Mouse (Mus musculus) A20 (cell line): ENCODE measurements around the gene Prdm16.

Source experiments
- DNase-seq: peaks from one replicate; pipeline ENCODE4 v3.0.0-alpha.2; 2011; ENCODE audit warnings: low read depth, low spot score

Gene Prdm16

DNA sequence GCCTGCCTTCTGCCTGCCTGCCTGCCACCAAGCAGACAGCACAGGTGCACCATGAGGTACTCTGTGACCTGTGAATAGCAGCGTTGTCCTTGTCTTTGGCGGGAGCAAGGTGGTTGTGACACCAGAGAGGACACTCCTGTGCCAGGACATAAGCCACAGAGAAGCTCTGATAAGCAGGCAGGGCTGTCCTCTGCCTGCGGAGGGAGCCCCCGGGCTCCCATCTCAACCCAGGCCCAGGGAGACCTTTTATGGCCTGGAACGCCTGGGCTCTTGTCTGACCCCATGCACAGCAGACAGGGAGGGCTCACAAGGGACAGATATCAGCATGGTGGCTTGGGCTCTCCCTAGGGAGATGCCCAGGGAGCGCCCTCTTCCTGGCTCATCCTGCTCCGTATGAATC is 118.7 kb downstream of the Prdm16 start:
- DNase-seq = no peak

DNA sequence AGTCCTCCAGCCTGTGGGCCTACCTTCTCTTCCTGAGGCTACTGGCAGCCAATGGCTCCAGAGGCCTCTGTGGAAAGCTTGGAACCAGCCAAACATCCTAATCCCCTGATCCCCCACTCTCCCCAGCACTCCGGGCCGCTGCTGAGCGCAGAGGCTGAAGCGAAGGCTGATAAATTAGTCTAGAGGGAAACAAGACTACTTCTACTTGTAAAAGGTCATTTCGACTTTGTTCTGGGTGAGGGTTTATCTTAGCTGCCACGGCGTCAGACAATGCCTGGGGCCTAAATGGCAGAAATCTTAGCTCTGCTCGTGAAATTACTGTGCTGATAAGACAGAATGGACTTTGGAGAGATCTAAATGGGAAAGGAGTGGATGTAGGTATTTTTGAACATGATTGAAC is 120.2 kb downstream of the Prdm16 start:
- no peak for DNase-seq

DNA sequence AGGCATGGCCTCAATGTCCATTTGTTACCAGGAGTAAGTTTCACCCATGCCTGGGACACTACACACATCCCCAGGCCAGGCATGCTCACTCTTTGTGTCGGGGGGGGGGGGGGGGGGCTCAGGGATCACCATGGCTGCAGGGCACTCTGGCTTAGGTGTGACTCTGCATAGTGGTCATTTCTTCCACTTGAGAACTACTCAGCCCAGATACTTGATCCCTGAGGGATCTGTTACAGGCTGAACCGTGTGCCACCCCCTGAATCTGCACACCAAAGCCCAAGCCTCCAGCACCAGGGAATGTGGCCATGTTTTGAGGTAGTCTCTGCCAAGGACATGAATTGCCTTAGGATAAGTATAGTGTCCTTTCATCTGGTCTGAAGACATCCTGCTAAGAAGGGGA is 123.0 kb downstream of the Prdm16 start:
- no peak for DNase-seq

DNA sequence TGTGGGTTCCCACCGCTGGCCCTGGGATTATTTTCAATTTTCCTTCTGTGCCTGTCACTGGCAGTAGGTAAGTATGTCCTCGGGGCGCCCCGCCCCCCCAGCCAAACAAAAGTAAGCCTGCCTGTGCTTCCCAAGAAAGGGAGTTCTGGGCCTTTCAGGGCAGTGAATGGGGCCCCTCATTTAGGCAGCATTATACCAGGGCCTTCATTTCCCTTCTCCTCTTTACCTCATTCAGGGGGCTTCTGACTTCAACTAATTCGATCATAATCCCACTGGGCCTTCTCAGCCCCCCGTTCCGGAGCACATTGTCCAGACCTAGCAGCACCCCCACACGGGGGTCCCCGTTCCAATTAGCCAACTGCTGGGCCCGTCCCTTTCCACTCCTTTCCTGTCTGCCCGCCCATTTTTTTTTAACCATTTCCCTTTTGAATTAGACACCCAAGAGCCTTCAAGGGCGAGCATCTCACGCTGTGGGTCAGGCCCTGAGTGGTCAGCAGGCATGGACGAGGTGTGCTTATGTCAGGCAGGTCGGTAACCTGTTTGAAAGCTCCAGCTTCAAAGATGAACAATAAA is 124.1 kb downstream of the Prdm16 start:
- no peak for DNase-seq

DNA sequence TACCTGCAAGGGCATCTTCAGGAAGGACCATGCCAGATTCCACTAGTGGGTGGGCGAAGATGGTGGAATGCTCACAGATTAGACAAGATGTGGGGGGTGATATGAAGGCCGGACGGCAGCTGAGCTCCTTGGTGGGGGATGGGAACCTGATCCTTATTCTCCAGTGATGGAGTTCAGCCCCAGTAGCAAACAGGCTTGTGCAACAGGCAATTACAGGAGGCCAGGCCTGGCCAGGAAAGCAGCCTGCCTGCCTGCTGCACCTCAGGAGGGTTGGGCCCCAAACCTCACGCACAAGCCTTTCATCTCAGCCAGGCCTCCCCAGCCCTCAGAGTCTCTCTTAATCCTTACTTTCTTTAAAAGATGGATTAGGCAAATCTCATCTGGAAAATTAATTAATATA is 124.9 kb downstream of the Prdm16 start:
- no peak for DNase-seq

DNA sequence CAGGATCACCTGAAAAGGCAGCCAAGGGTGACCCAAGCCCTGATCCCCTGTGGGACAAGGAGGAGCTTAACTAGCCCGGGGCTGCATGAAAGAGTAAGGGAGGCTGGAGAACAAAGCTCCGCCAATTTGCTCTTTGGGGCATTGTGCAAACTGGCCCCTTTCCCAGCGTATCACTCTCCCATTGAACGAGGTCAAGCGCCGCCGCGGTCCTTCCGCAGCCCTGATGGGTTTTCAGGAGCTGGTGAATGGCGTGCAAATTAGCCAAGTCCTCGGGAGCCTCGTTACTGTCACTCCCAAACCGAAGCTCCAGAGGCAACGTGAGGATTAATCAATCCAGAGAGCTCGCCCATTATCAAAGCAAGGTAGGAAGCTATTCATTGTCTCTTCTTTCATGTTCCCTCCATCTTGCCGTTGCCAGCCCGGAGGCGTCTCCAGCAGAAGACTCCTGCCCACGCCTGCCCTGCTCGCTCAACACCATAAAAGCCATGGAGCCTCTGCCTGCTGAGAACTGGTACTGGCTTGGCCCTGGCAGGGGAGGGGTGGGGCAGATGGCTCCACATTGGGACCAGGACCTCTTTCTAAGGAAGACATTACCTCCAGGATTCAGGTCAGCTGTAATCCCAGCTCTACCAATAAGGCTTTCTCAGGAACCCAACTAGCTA is 129.8 kb downstream of the Prdm16 start:
- DNase-seq = no peak

DNA sequence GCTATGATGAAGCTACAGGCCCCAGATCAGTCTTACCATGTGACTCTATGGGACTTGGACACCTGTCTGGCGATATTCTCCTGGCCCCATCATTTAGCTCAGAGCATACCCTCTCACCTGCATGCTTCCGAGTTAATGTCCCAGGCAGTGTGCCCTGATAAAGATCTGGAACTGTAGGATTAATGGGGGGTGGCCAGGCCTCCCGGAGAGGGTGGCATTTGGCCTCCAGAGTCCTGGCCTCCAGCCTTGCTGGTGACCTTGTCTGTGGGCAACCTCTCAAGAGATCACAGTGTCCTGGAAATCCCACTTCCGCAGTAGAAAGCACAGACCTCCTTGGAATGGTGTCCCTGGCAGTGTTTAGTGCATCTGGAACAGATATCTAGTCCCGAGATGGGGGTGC is 131.4 kb downstream of the Prdm16 start:
- no peak for DNase-seq

DNA sequence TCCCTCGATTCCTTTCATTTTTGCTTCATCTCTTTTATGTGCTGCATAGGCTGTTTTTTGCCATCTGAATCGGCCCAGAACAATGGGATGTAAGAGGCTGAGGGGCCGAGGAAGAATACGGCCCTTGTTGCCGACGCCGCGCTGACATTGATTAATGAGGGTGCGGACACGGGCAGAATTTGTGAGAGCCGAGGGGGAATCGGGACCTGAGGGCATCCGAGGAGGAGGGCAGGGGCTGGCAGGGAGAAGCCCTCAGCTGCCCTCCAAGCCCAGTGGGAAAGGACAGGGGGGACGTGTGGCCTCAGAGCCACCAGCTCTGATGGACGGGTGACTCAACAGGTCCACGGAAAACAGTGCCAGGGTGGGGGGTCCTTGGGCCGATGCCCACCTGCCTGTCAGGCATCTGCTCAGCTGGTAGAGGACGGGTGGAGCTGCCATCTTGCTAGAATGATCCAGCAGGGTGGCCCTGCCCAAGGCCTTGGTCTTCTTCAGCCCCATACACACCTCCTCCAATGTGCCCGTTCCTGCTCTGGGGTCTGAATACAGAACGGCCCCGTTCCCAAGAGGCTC is 133.3 kb downstream of the Prdm16 start:
- no peak for DNase-seq

DNA sequence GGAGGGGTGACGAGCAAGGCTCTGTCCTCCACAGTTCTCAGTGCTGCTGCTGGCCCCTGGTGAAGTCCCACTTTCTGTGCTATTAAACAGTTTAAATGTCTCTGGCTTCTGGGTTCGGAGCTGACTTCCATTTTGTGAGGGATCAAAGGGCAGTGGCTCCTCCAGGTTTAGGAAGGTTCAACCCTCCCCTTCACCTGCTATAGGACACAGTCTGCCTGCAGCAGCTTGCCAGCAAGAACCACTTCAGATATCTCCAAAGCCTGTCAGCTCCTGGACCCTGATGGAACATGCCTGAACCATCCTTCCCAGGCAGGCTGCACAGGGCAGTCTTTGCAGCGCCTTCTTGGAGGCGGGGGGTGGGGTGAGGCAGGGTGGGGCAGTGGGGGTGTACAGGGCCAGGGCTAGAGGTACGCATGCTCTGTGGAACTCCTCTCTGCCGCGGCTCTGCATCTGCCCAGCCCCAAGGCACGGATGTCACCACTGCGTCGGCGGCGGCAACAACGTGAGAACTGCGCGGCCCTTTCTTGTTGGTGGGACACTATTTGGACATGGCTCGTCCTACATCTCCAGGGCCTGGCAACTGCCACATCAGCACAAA is 134.2 kb downstream of the Prdm16 start:
- DNase-seq = no peak

DNA sequence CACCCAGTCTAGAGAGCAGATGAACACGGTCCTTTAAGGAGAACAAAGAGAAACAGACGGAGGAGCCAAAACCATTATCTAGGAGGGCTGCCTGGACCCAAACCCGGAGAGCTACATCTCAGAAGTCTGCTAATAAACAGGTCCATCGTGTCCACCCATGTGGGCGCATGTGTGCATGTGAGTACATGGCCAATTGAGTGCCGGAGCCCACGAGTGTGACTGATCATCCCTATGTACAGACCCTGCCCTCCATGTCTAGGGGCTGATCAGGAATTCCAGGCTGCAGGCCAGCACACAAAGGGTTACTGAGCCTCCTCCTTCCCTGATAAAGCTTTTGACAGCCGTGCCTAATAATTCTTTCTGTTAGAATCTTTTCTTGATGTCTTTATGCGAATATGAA is 136.0 kb downstream of the Prdm16 start:
- DNase-seq = no peak

DNA sequence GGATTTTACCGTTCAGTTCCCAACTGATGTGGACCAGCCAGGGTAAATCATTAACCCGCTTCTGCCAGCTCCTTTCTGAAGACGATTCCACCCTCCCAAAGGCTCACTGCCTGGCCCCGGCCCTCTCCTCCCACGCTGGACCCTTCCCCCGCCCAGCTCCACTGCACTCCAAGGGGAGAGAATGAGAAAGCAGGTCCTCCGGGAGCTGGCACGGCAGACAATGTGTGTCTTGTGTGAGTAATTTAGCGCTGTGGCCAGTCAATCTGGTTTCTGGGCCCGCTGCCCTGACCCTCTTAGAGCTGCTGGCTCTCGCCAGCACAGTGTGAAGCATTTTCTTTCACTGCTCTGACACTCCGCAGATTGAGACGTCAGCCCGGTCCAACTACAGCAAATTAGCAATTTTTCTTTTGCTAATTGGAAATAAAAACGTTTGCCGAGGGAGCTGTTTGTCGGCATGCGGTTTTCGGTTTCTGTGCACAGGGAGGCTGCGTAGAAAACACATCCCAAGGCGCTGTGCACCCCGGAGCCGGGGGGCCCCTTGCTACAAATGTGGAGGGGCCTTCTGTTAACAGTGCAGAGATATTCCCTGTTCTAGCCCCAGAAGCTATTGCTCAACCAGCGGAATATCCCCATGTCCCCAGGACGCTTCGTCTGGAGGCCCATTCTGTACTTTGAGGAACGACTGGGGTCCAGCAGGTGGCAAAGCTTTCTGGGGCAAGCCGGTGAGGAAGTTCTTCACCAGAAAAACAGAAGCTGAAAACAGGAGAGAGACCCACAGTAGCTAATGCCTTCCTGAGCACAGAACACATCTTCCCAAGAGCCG is 136.8 kb downstream of the Prdm16 start:
- no peak for DNase-seq

DNA sequence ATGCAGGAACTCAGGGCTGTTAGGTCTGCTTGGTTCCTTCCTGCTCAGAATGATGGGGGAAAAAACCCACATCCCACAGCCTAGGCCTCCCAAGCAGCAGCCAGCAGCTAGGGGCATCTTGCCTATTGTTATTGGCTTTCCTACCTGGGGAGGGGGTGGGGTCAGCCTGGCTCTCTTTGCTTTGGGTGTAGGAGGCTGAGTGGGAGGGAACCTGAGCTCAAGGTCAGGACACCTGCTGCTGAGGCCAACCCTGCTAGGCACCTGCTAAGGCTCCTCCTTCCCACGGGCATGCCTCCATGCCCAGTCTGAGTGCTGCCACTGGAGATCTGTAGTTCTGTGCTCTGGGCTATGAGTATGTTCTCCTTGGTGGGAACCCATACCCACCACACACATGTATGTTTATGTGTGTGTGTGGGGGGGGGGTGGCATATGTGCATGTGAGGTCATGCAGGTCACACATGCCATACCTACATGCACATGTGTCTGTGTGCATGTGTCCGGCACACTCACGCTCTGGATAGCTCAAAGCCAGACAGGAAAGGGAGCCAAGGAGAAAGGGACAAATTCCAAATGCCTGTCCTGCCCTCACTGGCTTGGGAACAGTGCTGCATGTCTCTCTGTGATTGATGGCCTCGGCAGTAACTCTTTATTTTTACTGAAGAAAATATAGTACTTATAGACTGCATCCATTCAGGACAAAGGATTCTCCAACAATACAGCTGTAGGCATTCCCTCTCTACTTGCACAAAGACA is 139.1 kb downstream of the Prdm16 start:
- DNase-seq = no peak

DNA sequence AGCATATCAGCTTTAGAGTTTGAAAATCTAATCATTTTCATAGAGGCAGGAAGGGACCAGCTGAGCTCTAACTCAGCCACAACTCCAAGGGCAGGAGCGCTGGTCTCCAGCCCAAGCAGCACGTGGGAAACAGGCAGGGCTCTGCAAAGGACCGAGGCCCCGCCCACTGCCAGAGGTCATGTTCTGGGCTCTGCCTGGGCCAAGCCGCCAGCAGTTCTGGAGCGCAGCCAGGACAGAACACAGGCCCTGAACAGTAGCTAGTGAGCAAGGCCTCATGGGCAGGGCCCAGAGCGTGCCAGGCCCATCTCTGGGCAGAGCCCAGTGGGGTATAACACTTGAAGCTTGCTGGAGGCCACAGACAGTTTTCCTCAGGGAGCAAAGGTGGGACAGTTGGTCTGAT is 139.7 kb downstream of the Prdm16 start:
- no peak for DNase-seq

DNA sequence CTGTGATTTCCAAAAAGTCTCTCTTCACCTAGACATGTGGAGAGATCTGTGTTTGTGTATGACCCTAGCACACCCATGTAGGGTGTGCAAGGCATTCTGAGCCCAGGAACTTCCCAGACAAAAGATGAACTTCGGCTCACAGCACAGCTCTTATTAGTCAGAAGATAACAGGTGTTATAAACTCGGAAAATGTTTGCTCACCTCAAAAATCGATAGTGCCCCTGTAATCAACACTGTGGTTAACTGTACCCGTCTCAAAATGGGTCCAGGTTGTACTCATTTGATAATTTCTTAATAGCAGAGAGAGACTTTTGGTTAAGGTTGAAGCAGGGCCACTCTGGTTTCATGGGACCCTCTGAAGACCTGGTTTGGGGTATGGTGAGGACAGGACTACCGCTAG is 140.2 kb downstream of the Prdm16 start:
- no peak for DNase-seq

DNA sequence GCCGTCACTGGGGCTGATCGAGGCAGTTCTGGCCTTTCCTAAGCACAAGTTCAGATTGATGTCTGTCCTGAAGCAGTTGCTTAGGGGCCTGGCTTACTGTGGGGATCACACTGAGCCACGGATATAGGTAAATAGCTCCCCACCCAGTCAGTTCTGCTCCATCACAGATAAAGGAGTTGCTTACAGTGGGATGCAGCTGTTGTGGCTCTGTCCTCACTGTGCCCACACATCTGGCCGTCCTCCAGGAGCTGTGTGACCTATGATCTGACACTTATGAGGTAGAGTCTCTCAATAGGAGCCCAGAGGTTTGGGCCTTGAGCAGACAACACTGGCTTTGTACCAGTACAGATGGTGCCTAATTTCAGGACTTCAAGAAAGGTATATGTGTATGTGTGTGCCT is 142.7 kb downstream of the Prdm16 start:
- DNase-seq = no peak

DNA sequence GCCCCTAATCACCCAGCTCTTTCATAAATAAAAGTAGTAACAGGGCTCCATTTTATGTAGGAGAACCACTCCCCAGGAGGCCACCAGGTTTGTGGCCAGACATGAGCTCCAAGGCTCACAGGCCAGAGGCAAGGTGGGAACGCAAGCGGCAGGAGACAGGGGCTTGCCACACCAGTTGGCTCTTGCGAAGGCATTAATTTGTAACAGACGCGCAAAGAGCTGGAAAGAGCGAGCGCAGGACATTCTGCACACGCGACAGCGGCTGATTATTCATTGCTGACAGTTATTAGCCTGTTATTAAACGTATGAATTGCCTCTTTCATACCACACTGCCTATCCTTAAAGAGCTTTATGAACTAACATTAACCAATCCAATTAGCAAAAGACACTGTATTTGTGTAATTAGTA is 144.0 kb downstream of the Prdm16 start:
- DNase-seq = no peak

DNA sequence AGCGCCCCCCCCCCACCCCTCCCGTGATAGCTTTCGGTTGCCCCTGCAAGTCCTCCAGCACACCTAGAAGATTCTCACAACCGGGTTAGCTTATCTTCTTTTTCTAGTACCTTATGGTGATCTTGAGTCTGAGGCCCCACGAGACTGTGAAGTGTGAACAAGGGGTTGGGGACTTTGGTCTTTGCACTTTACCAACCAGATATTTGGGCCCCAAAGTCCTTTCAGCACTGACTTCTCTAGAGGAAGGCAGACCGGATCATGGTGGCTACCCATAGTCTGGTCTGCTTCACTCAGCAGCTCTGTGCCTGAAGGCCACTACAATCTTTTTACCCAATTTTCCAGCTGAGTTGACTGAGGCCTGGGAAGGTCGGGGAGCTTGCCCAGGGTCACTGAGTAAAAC is 144.4 kb downstream of the Prdm16 start:
- DNase-seq = no peak

DNA sequence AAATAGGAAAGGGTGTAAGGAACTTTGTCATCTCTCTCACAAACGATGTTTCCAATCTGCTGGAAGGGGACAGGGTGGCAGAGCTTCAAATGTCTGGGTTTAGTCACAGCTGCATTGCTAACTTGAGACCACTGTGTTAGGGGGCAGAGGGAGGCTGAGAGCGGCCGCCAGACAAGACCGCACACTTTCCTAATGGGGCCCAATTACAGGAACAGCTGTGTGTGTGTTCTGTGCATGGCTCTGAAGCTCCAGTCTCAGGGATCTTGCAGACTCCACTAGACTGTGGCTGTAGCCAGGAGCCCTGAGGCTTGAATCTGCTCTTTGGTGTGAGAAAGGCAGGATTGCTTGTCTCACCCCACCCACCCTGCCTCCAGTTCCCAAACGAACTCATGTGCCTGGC is 148.6 kb downstream of the Prdm16 start:
- DNase-seq = no peak

DNA sequence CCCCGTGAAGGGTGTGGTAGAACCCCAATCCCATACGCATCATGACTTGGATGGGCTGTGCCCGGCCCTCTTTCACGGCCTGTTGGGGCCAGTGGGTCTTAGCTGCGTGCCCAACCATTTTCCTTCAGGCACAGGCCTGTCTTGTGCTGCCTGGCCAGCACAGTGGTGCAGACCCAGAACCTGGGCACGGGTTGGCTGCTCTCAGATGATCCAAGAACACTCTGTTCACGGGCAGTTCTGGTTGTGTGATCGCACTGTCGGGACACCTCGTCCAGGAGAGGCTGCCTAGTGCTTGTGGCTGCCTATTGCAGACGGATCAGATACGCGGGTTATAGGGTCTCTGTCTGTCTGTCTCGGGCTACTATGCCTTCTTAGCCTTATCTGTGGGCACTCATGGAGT is 154.0 kb downstream of the Prdm16 start:
- no peak for DNase-seq

DNA sequence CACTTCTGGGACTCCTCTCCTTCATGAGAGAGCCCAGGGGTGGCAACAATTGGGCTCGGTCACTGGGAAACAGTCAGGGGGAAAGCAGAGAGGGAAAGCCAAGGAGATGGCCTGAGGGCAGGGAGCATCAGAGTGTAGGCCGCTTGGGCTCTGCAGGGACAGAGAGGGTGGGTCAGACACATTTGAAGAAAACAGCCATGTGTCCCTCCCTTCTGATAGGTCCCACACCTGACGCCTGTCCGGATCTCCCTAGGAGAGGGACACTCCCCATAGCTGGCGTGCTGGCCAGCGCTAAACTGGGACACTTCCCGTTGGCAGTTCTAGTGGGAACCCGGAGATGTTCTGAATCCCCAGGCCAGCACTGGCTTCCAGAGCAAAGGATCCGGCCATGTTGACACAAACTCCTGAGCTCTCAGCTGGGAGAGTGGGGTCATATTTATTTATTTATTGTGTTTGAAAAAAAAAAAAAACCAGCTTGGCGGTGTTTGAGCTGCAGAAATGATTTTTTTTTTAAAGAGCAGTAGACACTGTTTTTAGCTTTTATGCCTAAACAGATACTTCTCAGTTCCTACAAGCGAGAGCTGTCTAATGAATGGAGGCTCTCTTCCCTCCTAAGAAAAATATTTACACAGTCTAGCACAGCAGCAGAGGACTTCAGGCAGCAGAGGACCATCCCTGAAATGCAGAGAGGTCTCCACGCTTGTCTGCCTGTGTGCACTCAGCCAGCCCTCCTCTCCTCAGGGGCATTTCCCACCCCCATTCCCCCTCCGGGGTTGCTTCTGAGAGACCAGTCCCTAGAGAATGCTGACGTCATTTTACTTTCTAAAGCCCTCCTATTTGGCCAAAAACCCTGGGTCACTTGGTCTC is 154.7 kb downstream of the Prdm16 start:
- DNase-seq = no peak
